ENCODE assay signal across 8 mouse cellular contexts in genomic region chr5:30125587-30125986, GRCm38 (mm10). TPM values are rescaled to one million over a fixed set of nuclear protein-coding genes. Genes with fewer than 3 reads are reported as not detected.
A peak's percentile ranks its signal among the peaks of the same experiment; 100 is the strongest.
DNase-seq lines count a peak whose midpoint lies in the region; ATAC-seq lines count a peak whose summit lies in the region.
"Had no signal": no experiment of that assay in that cellular context is flagged by ENCODE, and none has a peak within 500 bp of the region (broad histone marks: within the 10 kb centered on the region; RNA-seq: fewer than 3 reads in every experiment).

No protein-coding gene starts in this region.

- 62% methylated on average over 5 of the region's 5 CpGs for WGBS in limb, embryonic 10.5 days

- peak; percentile 27 for DNase-seq in kidney, adult 18-20 months
- DNase-seq in kidney, adult 8-10 months: no peak
- DNase-seq in T-cell, adult 2 months (ENCODE audit: low spot score): peak; percentile 15
- DNase-seq in limb, embryonic 10.5 days (ENCODE audit: low spot score): peak; percentile 44
- DNase-seq in layer of hippocampus, postnatal 10 days (ENCODE audit: low spot score in 2 of 2): no peak
- no peak for DNase-seq in layer of hippocampus, postnatal 36 days

- peaks cover 97% of the 10 kb centered on the region for H3K36me3 ChIP-seq in limb, embryonic 10.5 days

- H3K4me1 ChIP-seq in limb, embryonic 10.5 days: no peaks in the 10 kb centered on the region

- no peak overlapping the region for H3K4me3 ChIP-seq in limb, embryonic 10.5 days
- H3K4me3 ChIP-seq: erythroblast, embryonic 14.5 days had no signal

- no peaks in the 10 kb centered on the region for H3K9me3 ChIP-seq in limb, embryonic 10.5 days (replicated peaks)

- peak; percentile 43 for ATAC-seq in CD4-positive, CD25-positive, alpha-beta regulatory T cell, adult 4 months

- no peak overlapping the region for H3K27ac ChIP-seq in limb, embryonic 10.5 days

- no peaks in the 10 kb centered on the region for H3K27me3 ChIP-seq in limb, embryonic 10.5 days (ENCODE audit: low read depth, poor library complexity, severe bottlenecking)

RNA-seq across cellular contexts. Expression of gene 3110082J24Rik, which starts 19.7 kb away (rescaled TPM):
- polyA plus RNA-seq in CD4-positive, CD25-positive, alpha-beta regulatory T cell, adult 4 months (2017; shearing (Covaris generic)): not detected
- not detected in 2 replicates for polyA plus RNA-seq in limb, embryonic 10.5 days (2016; fragmentation: Nextera tagmentation; extraction: Ambion mirVana)
- 1 to 10 TPM; 5.0 TPM for total RNA-seq in layer of hippocampus, postnatal 10 days (2021)
- total RNA-seq in layer of hippocampus, postnatal 36 days (2021): 1 to 10 TPM; 2.8 to 3.7 TPM
- polyA plus RNA-seq: erythroblast, embryonic 14.5 days had no signal

RNA-seq across cellular contexts. Expression of gene Garem2, which starts 20.6 kb away (rescaled TPM):
- polyA plus RNA-seq in CD4-positive, CD25-positive, alpha-beta regulatory T cell, adult 4 months (2017; shearing (Covaris generic)): not detected
- polyA plus RNA-seq in limb, embryonic 10.5 days (2016; fragmentation: Nextera tagmentation; extraction: Ambion mirVana): 0.23 and 0.46 TPM in 2 replicates
- total RNA-seq in layer of hippocampus, postnatal 10 days (2021): 10 to 100 TPM; 14.5 to 15.8 TPM
- total RNA-seq in layer of hippocampus, postnatal 36 days (2021): 10 to 100 TPM; 10.9 to 13.2 TPM
- polyA plus RNA-seq: erythroblast, embryonic 14.5 days had no signal

RNA-seq across cellular contexts. Expression of gene Hadha, which starts 29.4 kb away (rescaled TPM):
- polyA plus RNA-seq in CD4-positive, CD25-positive, alpha-beta regulatory T cell, adult 4 months (2017; shearing (Covaris generic)): 100 to 1,000 TPM in 1 of 2 experiments, 10 to 100 TPM in 1; 85.0 to 124 TPM
- 105 and 119 TPM in 2 replicates for polyA plus RNA-seq in limb, embryonic 10.5 days (2016; fragmentation: Nextera tagmentation; extraction: Ambion mirVana)
- 10 to 100 TPM; 69.7 to 95.5 TPM for total RNA-seq in layer of hippocampus, postnatal 10 days (2021)
- total RNA-seq in layer of hippocampus, postnatal 36 days (2021): 10 to 100 TPM; 72.2 to 74.2 TPM

RNA-seq across cellular contexts. Expression of gene Hadhb, which starts 29.5 kb away (rescaled TPM):
- polyA plus RNA-seq in CD4-positive, CD25-positive, alpha-beta regulatory T cell, adult 4 months (2017; shearing (Covaris generic)): 100 to 1,000 TPM; 173 to 208 TPM
- 120 and 126 TPM in 2 replicates for polyA plus RNA-seq in limb, embryonic 10.5 days (2016; fragmentation: Nextera tagmentation; extraction: Ambion mirVana)
- total RNA-seq in layer of hippocampus, postnatal 10 days (2021): 10 to 100 TPM; 68.6 to 75.7 TPM
- total RNA-seq in layer of hippocampus, postnatal 36 days (2021): 10 to 100 TPM; 91.7 to 93.3 TPM

RNA-seq across cellular contexts. Expression of gene Tyms, which starts 52.2 kb away (rescaled TPM):
- 10 to 100 TPM; 58.0 to 73.1 TPM for polyA plus RNA-seq in CD4-positive, CD25-positive, alpha-beta regulatory T cell, adult 4 months (2017; shearing (Covaris generic))
- 404 and 416 TPM in 2 replicates for polyA plus RNA-seq in limb, embryonic 10.5 days (2016; fragmentation: Nextera tagmentation; extraction: Ambion mirVana)
- total RNA-seq in layer of hippocampus, postnatal 10 days (2021): 1 to 10 TPM; 9.4 to 9.5 TPM
- 1 to 10 TPM; 6.6 to 6.9 TPM for total RNA-seq in layer of hippocampus, postnatal 36 days (2021)

Comparison
In these comparisons a context has a peak if more than half of its experiments do, and no peak if none do; other contexts are left out.
1. DNase-seq: peak in kidney, adult 18-20 months (single experiment), T-cell, adult 2 months (single experiment) and limb, embryonic 10.5 days (single experiment); none in kidney, adult 8-10 months (0 of 2), layer of hippocampus, postnatal 10 days (0 of 2) and layer of hippocampus, postnatal 36 days (0 of 2).